Mouse (Mus musculus): ENCODE results near the gene Prss57. TPM values are rescaled to one million over a fixed set of nuclear protein-coding genes. Genes with fewer than 3 reads are reported as not detected.
"Not testable (repeated sequence)": the region's sequence is repeated elsewhere in the genome, so short reads cannot be mapped to it uniquely, and the experiment has no call there.

Prss57 gene
- polyA plus RNA-seq, 1 experiment from 2014 or later = 32.5 TPM

DNA sequence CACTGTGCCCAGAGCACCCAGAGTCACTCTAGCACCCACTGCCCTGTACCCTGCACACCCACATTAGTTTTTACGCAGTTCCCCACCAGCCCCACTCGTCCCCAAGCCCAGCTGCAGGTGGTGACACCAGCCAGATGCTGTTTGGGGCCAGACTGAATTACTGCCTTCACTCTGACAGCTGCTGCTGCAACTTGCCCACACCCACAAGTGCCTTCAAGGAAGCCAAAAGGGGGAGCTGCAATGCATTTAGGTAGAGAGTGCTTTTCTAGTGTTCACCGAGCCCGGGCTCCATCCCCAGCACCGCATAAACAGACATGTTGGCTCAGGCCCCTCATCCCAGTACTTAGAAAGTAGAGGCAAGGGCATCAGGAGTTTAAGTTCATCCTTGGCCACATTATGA is 8.8 kb downstream of the Prss57 start:
- DNase-seq (ENCODE audit: low spot score) = peak; percentile 86

- no peak for DNase-seq (ENCODE audit: low spot score)
Measured at GRCm38 (mm10) chr10:79781139-79781538, 9.6 kb downstream of the Prss57 start.

DNA sequence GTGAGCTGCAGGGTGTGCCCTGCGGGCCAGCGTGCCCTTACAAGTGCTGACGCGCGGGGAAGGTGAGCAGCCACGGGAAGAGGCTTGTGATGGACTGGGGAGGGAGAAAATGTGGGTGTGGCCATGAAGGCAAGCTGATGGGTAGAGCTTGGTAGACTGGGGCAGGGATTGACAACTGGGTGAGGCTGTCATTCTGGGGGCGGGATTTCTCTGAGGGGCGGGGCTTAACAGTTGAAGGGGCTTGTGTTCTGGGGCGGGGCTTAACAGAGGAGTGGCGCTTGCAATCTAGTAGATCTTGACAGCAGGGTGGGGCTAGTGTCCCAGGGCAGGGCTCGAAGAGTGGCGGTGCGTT is 10.1 kb downstream of the Prss57 start:
- peak; percentile 92 for DNase-seq (ENCODE audit: low spot score)

- peak; percentile 95 for DNase-seq (ENCODE audit: low spot score)
Measured at GRCm38 (mm10) chr10:79779784-79780663, 10.7 kb downstream of the Prss57 start.

DNA sequence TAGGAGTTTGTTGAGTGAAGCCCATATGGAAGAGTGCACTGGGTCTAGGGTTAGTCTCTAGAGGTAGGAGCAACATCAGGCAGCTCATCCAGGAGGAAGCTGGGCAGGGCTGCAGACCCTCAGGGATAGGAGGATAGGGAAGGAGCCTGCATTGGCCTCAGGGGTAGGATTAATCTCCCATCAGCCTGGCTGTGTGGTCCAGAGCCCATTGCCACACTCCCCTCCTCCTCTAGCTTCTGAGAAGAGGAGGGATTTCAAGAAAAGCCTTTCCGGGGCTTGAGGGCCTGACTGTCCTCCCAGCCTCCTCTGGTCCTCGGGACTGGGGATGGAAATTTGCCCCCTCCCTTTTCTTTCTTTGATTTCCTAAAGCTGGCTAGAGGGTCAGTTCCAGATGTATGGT is 11.6 kb downstream of the Prss57 start:
- no peak for DNase-seq (ENCODE audit: low spot score)

DNA sequence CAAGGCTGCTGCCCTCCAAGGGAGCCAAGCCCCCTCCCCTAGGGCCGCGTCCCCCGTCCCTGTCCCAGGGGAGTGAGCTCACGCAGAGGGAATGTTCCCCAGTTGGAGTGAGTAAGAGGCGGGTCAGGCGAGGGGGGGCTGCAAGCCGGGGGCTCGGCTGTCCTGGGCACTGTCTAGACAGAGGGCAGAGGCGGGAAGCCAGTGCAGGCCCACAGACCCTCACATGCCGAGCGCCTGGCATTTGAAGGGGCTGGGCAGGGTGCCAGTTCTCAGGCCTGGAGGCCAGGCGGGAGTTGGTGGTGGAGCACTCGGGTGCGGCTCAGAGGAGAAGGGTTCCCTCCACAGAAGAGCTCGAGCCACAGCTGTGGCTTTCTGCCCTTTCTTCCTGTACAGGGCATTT is 12.8 kb downstream of the Prss57 start:
- DNase-seq (ENCODE audit: low spot score) = no peak

- no peak for DNase-seq (ENCODE audit: low spot score)
Measured at GRCm38 (mm10) chr10:79777103-79777531, 13.6 kb downstream of the Prss57 start, which contains the start of gene Fstl3. Gene Fstl3, plus strand, starts transcription at chr10:79777272.

DNA sequence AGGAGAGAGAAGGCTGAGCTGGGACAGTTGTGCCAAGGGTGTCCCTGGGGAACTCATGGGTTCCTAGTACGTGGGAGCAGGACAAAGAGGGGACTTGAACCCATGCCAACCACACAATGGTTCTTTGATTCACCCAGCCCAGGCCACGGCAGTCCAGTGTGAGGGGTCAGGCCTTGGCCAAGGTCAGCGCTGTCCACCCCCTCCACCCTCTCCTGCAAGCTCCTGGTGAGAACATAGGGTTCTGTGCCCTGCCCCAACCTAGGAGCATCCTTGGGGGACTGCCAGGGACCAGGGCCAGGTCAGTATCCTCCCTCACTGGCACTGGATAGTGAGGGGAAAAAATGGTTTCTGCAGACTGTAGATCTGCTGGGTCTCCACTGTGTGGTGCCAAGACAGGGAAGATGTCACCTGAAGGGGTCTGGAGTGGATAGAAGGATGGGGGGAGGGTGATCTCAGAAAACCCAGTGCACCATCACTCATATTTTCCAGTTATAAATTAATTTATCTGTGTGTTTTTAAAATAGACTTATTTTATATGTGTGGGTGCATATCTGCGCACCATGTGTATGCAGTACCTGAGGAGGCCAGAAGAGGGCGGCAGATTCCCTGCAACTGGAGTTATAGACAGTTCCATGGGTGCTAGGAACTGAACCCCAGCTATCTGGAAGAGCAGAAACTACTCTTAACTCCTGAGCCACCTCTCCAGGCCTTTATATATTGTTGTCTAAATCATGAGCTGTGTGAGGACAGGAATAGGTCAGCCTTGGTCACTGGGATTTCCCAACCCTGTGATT is 16.1 kb downstream of the Prss57 start:
- DNase-seq (ENCODE audit: low spot score) = no peak

GRCm38 (mm10) chr10:79773208-79773607 is 17.6 kb downstream of the Prss57 start:
- DNase-seq (ENCODE audit: low spot score) = no peak

- no peak for DNase-seq (ENCODE audit: low spot score)
Measured at GRCm38 (mm10) chr10:79772320-79772719, 18.4 kb downstream of the Prss57 start.

DNA sequence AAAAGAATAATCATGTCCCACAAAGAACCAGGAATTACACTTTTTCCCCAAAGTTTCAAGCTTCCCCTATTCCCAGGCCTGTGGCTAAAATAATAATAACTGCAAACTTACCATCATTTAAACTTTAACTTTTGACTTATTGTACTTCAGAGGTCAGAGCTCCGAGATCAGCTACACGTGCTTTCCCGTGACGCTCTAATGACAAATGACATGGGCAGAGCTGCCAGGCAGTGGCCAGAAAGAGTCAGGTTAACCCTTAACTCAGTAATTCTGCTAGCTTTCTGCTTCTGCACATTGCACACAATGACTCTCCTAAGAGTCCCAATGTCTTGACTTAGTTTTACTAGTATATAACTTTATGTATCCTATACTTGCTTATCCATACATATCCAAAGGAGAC is 21.4 kb downstream of the Prss57 start:
- no peak for DNase-seq (ENCODE audit: low spot score)

DNA sequence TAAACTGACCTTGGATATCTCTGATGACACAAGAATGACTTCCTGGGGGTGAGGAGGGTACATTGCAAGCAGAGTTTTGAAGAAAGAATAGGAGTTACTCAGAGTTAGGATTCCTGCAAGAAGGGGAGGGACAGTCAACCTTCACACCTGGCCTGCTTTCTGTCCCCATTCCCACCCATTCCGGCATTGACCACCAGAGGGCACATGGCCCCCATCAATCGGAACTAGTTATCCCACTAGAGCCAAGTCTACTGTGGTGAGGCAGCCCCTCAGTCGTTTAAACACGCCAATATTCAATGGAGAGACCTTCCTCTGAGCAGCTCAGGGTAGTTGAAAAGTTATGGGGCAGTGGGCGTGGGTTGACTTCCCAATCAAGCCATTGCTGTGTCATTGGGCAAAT is 22.4 kb downstream of the Prss57 start:
- DNase-seq (ENCODE audit: low spot score) = peak; percentile 78

GRCm38 (mm10) chr10:79767372-79768244 is 23.2 kb downstream of the Prss57 start:
- no peak for DNase-seq (ENCODE audit: low spot score)

DNA sequence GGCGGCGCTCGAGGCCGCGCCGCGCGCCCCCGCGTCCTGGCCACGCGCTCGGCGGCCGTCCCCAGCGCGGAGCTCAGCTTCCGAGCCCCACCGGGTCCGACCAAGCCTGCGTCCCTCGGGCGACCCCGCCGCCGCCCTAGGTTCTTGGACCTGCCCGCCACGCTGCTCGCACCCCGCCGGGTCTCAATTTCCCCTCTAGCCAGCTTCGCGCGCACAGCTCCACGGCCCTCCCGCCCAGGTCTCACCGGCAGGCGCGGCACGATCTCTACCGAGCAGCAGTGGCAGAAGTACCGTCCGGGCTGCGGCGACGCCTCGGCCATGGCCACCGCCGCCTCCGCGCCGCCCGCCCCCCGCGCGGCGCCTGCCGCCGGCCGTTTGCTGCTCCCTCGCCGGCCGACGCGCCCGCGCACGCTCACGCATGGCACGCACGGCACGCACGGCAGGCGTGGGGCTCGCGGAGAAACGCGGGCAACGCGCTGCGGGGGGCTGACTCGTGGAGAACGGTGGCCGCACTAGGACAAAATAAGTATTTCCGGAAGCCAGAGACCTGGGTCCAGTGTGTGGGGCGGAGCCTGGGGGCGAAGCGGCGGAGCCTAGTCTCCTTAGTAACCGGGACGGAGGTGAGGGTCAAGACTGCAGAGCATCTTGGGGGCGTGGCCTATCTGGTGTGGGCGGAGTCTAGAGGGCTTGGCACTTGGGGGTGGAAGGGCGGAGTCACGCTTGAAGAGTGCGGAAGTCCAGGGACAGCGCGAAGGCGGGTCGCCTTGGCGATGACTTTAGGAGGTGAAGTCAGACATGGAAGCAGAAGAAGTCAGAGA is 24.0 kb downstream of the Prss57 start, which contains the start of gene Rnf126:
Gene Rnf126, minus strand, starts transcription at position 445 of the 818 bp plus-strand sequence.
- DNase-seq (ENCODE audit: low spot score) = peak; percentile 96

GRCm38 (mm10) chr10:79766001-79766507 is 24.7 kb downstream of the Prss57 start:
- no peak for DNase-seq (ENCODE audit: low spot score)

DNA sequence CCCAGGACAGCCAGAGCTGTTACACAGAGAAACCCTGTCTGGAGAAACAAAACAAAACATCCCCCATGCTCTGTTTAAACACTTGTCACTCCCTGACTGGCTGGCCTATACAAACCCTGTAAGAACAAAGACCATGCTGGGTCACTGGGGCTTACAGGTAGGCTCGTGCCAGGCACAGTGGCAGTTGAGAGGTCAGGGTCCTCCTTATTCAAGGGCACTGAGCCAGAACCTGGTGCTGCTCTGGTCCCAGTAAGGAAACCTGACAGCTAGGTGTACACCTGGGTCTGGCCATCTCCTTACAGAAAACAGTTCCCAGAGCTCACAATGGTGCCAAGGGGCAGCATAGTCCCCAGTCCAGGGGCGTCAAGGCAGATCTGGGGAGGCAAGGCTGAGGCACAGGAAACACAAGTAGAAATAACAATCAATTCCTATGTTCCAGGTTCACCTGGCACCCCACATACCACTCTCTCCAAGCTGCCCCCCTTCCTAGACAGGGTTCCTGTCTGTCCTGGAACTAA is 25.5 kb downstream of the Prss57 start:
- DNase-seq (ENCODE audit: low spot score) = no peak

- no peak for DNase-seq (ENCODE audit: low spot score)
Measured at GRCm38 (mm10) chr10:79764234-79764633, 26.5 kb downstream of the Prss57 start.

DNA sequence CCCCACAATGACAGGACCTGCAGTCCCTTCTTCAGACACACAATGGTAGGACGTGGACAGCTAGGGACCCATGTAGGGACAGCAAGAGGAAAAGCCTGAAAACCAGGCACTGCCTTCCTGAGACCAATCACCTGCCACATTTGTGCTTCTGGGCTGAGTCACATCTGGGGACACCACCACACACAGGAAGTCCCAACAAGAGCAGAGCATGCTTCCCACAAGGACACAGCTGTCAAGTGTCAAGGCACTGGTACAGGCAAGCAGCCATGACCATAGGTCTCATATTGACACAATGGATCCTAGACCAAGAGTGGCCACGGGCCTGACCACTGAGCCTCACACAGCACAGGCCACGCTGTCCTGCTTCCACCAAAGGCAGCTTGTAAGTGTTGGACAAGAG is 27.9 kb downstream of the Prss57 start:
- no peak for DNase-seq (ENCODE audit: low spot score)

GRCm38 (mm10) chr10:79760603-79761143 is 30.1 kb downstream of the Prss57 start:
- DNase-seq (ENCODE audit: low spot score) = no peak

- DNase-seq (ENCODE audit: low spot score) = not testable (repeated sequence)
Measured at GRCm38 (mm10) chr10:79759675-79760074, 31.1 kb downstream of the Prss57 start.

Data from thymus, postnatal 0 days (tissue).